22 mouse cellular contexts compared by ENCODE assay signal in genomic region chr2:164144541-164144940, GRCm38 (mm10). TPM values are rescaled to one million over a fixed set of nuclear protein-coding genes. Genes with fewer than 3 reads are reported as not detected.
DNase-seq lines count a peak whose midpoint lies in the region; ATAC-seq lines count a peak whose summit lies in the region.
"Had no signal": no experiment of that assay in that cellular context is flagged by ENCODE, and none has a peak within 500 bp of the region (broad histone marks: within the 10 kb centered on the region; RNA-seq: fewer than 3 reads in every experiment).

No protein-coding gene starts in this region.

- H3K36me3 ChIP-seq in hindbrain, embryonic 10.5 days: peaks cover 21% of the 10 kb centered on the region
- H3K36me3 ChIP-seq in hindbrain, embryonic 13.5 days: peaks cover 4% of the 10 kb centered on the region; the same call in 1 of the 2 replicates
- 0 out of 2 replicates have a peak, but pooled peaks cover 5% of the 10 kb centered on the region for H3K36me3 ChIP-seq in limb, embryonic 13.5 days
- peaks cover 11% of the 10 kb centered on the region for H3K36me3 ChIP-seq in limb, embryonic 10.5 days
- H3K36me3 ChIP-seq: heart, embryonic 12.5 days had no signal

- H3K9ac ChIP-seq in hindbrain, embryonic 13.5 days: no peak overlapping the region
- H3K9ac ChIP-seq in limb, embryonic 13.5 days: no peak overlapping the region
- H3K9ac ChIP-seq: embryonic facial prominence, embryonic 15.5 days; heart, embryonic 12.5 days had no signal

- DNase-seq in hindbrain, embryonic 10.5 days (ENCODE audit: low spot score): no peak
- peak; percentile 43 for DNase-seq in kidney, adult 9 months
- no peak for DNase-seq in kidney, adult 18-20 months
- no peak for DNase-seq in limb, embryonic 10.5 days (ENCODE audit: low spot score)
- DNase-seq: cerebellum, adult 11 months; cerebellum, adult 8-10 months; cerebellum, postnatal 14 days; embryo, embryonic 11 days; gastrocnemius, adult 2 months; gastrocnemius, postnatal 25 days had no signal

- no peaks in the 10 kb centered on the region for H3K9me3 ChIP-seq in hindbrain, embryonic 10.5 days
- H3K9me3 ChIP-seq in hindbrain, embryonic 13.5 days: no peaks in the 10 kb centered on the region
- no peaks in the 10 kb centered on the region for H3K9me3 ChIP-seq in limb, embryonic 13.5 days
- H3K9me3 ChIP-seq in limb, embryonic 10.5 days (replicated peaks): no peaks in the 10 kb centered on the region
- H3K9me3 ChIP-seq: embryonic facial prominence, embryonic 15.5 days; forebrain, embryonic 10.5 days; heart, embryonic 12.5 days had no signal

- H3K4me1 ChIP-seq in hindbrain, embryonic 10.5 days (replicated peaks): peaks cover 31% of the 10 kb centered on the region
- H3K4me1 ChIP-seq in hindbrain, embryonic 13.5 days (replicated peaks): peaks cover 25% of the 10 kb centered on the region
- H3K4me1 ChIP-seq in limb, embryonic 13.5 days: peaks cover 47% of the 10 kb centered on the region
- H3K4me1 ChIP-seq in limb, embryonic 10.5 days: peaks cover 20% of the 10 kb centered on the region; the same call in 1 of the 2 replicates

- 86% methylated on average over 10 of the region's 10 CpGs for WGBS in hindbrain, embryonic 10.5 days
- WGBS in hindbrain, embryonic 13.5 days: 83% methylated on average over 10 of the region's 10 CpGs
- 82% methylated on average over 10 of the region's 10 CpGs for WGBS in limb, embryonic 13.5 days
- WGBS in limb, embryonic 10.5 days: 92% methylated on average over 10 of the region's 10 CpGs

- H3K27me3 ChIP-seq in hindbrain, embryonic 10.5 days (ENCODE audit: insufficient read depth, poor library complexity, severe bottlenecking): no peaks in the 10 kb centered on the region
- no peaks in the 10 kb centered on the region for H3K27me3 ChIP-seq in hindbrain, embryonic 13.5 days
- H3K27me3 ChIP-seq in limb, embryonic 13.5 days: no peaks in the 10 kb centered on the region
- H3K27me3 ChIP-seq in limb, embryonic 10.5 days (ENCODE audit: low read depth, poor library complexity, severe bottlenecking): no peaks in the 10 kb centered on the region
- H3K27me3 ChIP-seq: embryonic facial prominence, embryonic 15.5 days; heart, embryonic 12.5 days had no signal

- no peak overlapping the region for H3K4me2 ChIP-seq in hindbrain, embryonic 13.5 days
- no peak overlapping the region for H3K4me2 ChIP-seq in limb, embryonic 13.5 days (replicated peaks)
- H3K4me2 ChIP-seq: embryonic facial prominence, embryonic 15.5 days; heart, embryonic 12.5 days had no signal

- H3K4me3 ChIP-seq in hindbrain, embryonic 10.5 days: no peak overlapping the region
- no peak overlapping the region for H3K4me3 ChIP-seq in hindbrain, embryonic 13.5 days
- no peak overlapping the region for H3K4me3 ChIP-seq in limb, embryonic 13.5 days
- no peak overlapping the region for H3K4me3 ChIP-seq in limb, embryonic 10.5 days
- H3K4me3 ChIP-seq: embryonic facial prominence, embryonic 15.5 days; erythroblast, embryonic 14.5 days; forebrain, embryonic 10.5 days; gastrocnemius, adult 2 months; heart, embryonic 12.5 days had no signal

- H3K27ac ChIP-seq in hindbrain, embryonic 10.5 days: 0 out of 2 replicates have a peak overlapping the region, but pooled peaks have one; percentile 3
- H3K27ac ChIP-seq in hindbrain, embryonic 13.5 days: no peak overlapping the region
- 0 out of 2 replicates have a peak overlapping the region, but pooled peaks have one; percentile 15 for H3K27ac ChIP-seq in limb, embryonic 13.5 days
- no peak overlapping the region for H3K27ac ChIP-seq in limb, embryonic 10.5 days
- H3K27ac ChIP-seq: embryonic facial prominence, embryonic 15.5 days; forebrain, embryonic 10.5 days; gastrocnemius, adult 2 months had no signal

- ATAC-seq in hindbrain, embryonic 13.5 days (ENCODE audit: low FRiP score): no peak
- ATAC-seq in limb, embryonic 13.5 days (ENCODE audit: low FRiP score, low read depth): no peak
- ATAC-seq: forebrain, embryonic 14.5 days; hindbrain, embryonic 16.5 days had no signal

RNA-seq across cellular contexts. Expression of gene Kcns1, which starts 26.4 kb away (rescaled TPM):
- not detected in 2 replicates for polyA plus RNA-seq in hindbrain, embryonic 10.5 days (2016; fragmentation: Nextera tagmentation; extraction: Ambion mirVana)
- 0.17 and 0.41 TPM in 2 replicates for polyA plus RNA-seq in hindbrain, embryonic 13.5 days (2015; fragmentation: Nextera tagmentation; extraction: Ambion mirVana)
- polyA plus RNA-seq in limb, embryonic 13.5 days (2015; fragmentation: Nextera tagmentation; extraction: Ambion mirVana): 2.5 and 2.8 TPM in 2 replicates
- polyA plus RNA-seq in limb, embryonic 10.5 days (2016; fragmentation: Nextera tagmentation; extraction: Ambion mirVana): 0.15 TPM in 1 of 2 replicates, not detected in the other
- polyA plus RNA-seq: erythroblast, embryonic 14.5 days; forebrain, embryonic 10.5 days; hindbrain, embryonic 11.5 days had no signal

RNA-seq across cellular contexts. Expression of gene Wfdc5, which starts 38.0 kb away (rescaled TPM):
- polyA plus RNA-seq in hindbrain, embryonic 10.5 days (2016; fragmentation: Nextera tagmentation; extraction: Ambion mirVana): not detected in 2 replicates
- not detected in 2 replicates for polyA plus RNA-seq in hindbrain, embryonic 13.5 days (2015; fragmentation: Nextera tagmentation; extraction: Ambion mirVana)
- polyA plus RNA-seq in limb, embryonic 13.5 days (2015; fragmentation: Nextera tagmentation; extraction: Ambion mirVana): not detected in 2 replicates
- not detected in 2 replicates for polyA plus RNA-seq in limb, embryonic 10.5 days (2016; fragmentation: Nextera tagmentation; extraction: Ambion mirVana)
- polyA plus RNA-seq: brain, embryonic 14.5 days; embryonic facial prominence, embryonic 11.5 days; erythroblast, embryonic 14.5 days; forebrain, embryonic 10.5 days; forebrain, embryonic 14.5 days; heart, embryonic 12.5 days; heart, embryonic 16.5 days; hindbrain, embryonic 11.5 days; hindbrain, embryonic 16.5 days had no signal

RNA-seq across cellular contexts. Expression of gene Wfdc12, which starts 45.9 kb away (rescaled TPM):
- not detected in 2 replicates for polyA plus RNA-seq in hindbrain, embryonic 10.5 days (2016; fragmentation: Nextera tagmentation; extraction: Ambion mirVana)
- polyA plus RNA-seq in hindbrain, embryonic 13.5 days (2015; fragmentation: Nextera tagmentation; extraction: Ambion mirVana): not detected in 2 replicates
- polyA plus RNA-seq in limb, embryonic 13.5 days (2015; fragmentation: Nextera tagmentation; extraction: Ambion mirVana): 0.51 TPM in 1 of 2 replicates, not detected in the other
- polyA plus RNA-seq in limb, embryonic 10.5 days (2016; fragmentation: Nextera tagmentation; extraction: Ambion mirVana): not detected in 2 replicates
- polyA plus RNA-seq: brain, embryonic 14.5 days; embryonic facial prominence, embryonic 11.5 days; embryonic facial prominence, embryonic 15.5 days; erythroblast, embryonic 14.5 days; forebrain, embryonic 10.5 days; forebrain, embryonic 14.5 days; heart, embryonic 12.5 days; heart, embryonic 16.5 days; hindbrain, embryonic 11.5 days; hindbrain, embryonic 16.5 days had no signal

RNA-seq across cellular contexts. Expression of gene Wfdc15a, which starts 55.4 kb away (rescaled TPM):
- polyA plus RNA-seq in hindbrain, embryonic 10.5 days (2016; fragmentation: Nextera tagmentation; extraction: Ambion mirVana): not detected in 2 replicates
- not detected in 2 replicates for polyA plus RNA-seq in hindbrain, embryonic 13.5 days (2015; fragmentation: Nextera tagmentation; extraction: Ambion mirVana)
- not detected in 2 replicates for polyA plus RNA-seq in limb, embryonic 13.5 days (2015; fragmentation: Nextera tagmentation; extraction: Ambion mirVana)
- not detected in 2 replicates for polyA plus RNA-seq in limb, embryonic 10.5 days (2016; fragmentation: Nextera tagmentation; extraction: Ambion mirVana)
- polyA plus RNA-seq: brain, embryonic 14.5 days; embryonic facial prominence, embryonic 11.5 days; embryonic facial prominence, embryonic 15.5 days; erythroblast, embryonic 14.5 days; forebrain, embryonic 10.5 days; forebrain, embryonic 14.5 days; heart, embryonic 12.5 days; heart, embryonic 16.5 days; hindbrain, embryonic 11.5 days; hindbrain, embryonic 16.5 days had no signal

Comparison
In these comparisons a context has a peak if more than half of its experiments do, and no peak if none do; other contexts are left out.
1. H3K27ac ChIP-seq: peak in hindbrain, embryonic 10.5 days (single experiment) and limb, embryonic 13.5 days (single experiment); none in hindbrain, embryonic 13.5 days (single experiment) and limb, embryonic 10.5 days (single experiment).